Mouse (Mus musculus): ENCODE data around the gene Cebpa. TPM values are rescaled to one million over a fixed set of nuclear protein-coding genes. Genes with fewer than 3 reads are reported as not detected.

The Cebpa gene
- total and polyA plus RNA-seq, 2 experiments from 2014 or later = 1.1 to 8.3 TPM

- 71% methylated on average over 6 of the region's 6 CpGs for WGBS
- DNase-seq (ENCODE audit: low spot score) (no peak), ATAC-seq (no peak)
- Histone ChIP-seq H3K9me3 (ENCODE audit: low read length) (no peaks in the 10 kb centered on the region), H3K36me3 (ENCODE audit: insufficient read depth, low read length) (no peaks in the 10 kb centered on the region), H3K4me2 (ENCODE audit: low read depth, low read length) (no peak overlapping the region), H3K4me1 (ENCODE audit: insufficient read depth, low read length) (no peaks in the 10 kb centered on the region), H3K27me3 (ENCODE audit: insufficient read depth, low read length) (no peaks in the 10 kb centered on the region), H3K4me3 (ENCODE audit: low read length) (no peak overlapping the region), H3K9ac (replicated peaks; ENCODE audit: low read length) (no peak overlapping the region), H3K27ac (no peak overlapping the region)
- TF ChIP-seq CTCF (IDR thresholded peaks at IDR 0.05; ENCODE audit: low read depth) = no peak
Observed at GRCm38 (mm10) chr7:35108663-35109062, 10.4 kb upstream of the Cebpa start.

- no peak overlapping the region for H3K4me2 ChIP-seq (ENCODE audit: low read depth, low read length)
- no peak overlapping the region for H3K9ac ChIP-seq (replicated peaks; ENCODE audit: low read length)
- no peaks in the 10 kb centered on the region for H3K9me3 ChIP-seq (ENCODE audit: low read length)
- H3K4me3 ChIP-seq (ENCODE audit: low read length) = no peak overlapping the region
- TF ChIP-seq CTCF (IDR thresholded peaks at IDR 0.05; ENCODE audit: low read depth) = no peak
- ATAC-seq (no peak), DNase-seq (ENCODE audit: low spot score) (no peak)
- no peaks in the 10 kb centered on the region for H3K36me3 ChIP-seq (ENCODE audit: insufficient read depth, low read length)
- peaks cover 15% of the 10 kb centered on the region; the same call in 1 of the 2 replicates for H3K27me3 ChIP-seq (ENCODE audit: insufficient read depth, low read length)
- 74% methylated on average over 4 of the region's 4 CpGs for WGBS
- H3K27ac ChIP-seq = no peak overlapping the region
- 0 out of 2 replicates have a peak, but pooled peaks cover 7% of the 10 kb centered on the region for H3K4me1 ChIP-seq (ENCODE audit: insufficient read depth, low read length)
Observed at GRCm38 (mm10) chr7:35113136-35113535, 6.0 kb upstream of the Cebpa start.

- no peak for ATAC-seq
- 75% methylated on average over 5 of the region's 5 CpGs for WGBS
- H3K4me2 ChIP-seq (ENCODE audit: low read depth, low read length) = no peak overlapping the region
- H3K27me3 ChIP-seq (ENCODE audit: insufficient read depth, low read length) = peaks cover 15% of the 10 kb centered on the region; the same call in 1 of the 2 replicates
- no peak overlapping the region for H3K9ac ChIP-seq (replicated peaks; ENCODE audit: low read length)
- no peaks in the 10 kb centered on the region for H3K36me3 ChIP-seq (ENCODE audit: insufficient read depth, low read length)
- H3K4me1 ChIP-seq (ENCODE audit: insufficient read depth, low read length) = 0 out of 2 replicates have a peak, but pooled peaks cover 11% of the 10 kb centered on the region
- DNase-seq (ENCODE audit: low spot score) = no peak
- TF ChIP-seq CTCF (IDR thresholded peaks at IDR 0.05; ENCODE audit: low read depth) = no peak
- no peak overlapping the region for H3K27ac ChIP-seq
- no peak overlapping the region for H3K4me3 ChIP-seq (ENCODE audit: low read length)
- H3K9me3 ChIP-seq (ENCODE audit: low read length) = no peaks in the 10 kb centered on the region
Observed at GRCm38 (mm10) chr7:35113721-35114120, 5.4 kb upstream of the Cebpa start.

GRCm38 (mm10) chr7:35116524-35116923, 2.6 kb upstream of the Cebpa start:
- 66% methylated on average over 3 of the region's 3 CpGs for WGBS
- no peak for ATAC-seq
- DNase-seq (ENCODE audit: low spot score) = no peak
- no peak overlapping the region for H3K9ac ChIP-seq (replicated peaks; ENCODE audit: low read length)
- TF ChIP-seq CTCF (IDR thresholded peaks at IDR 0.05; ENCODE audit: low read depth) = no peak
- no peak overlapping the region for H3K4me2 ChIP-seq (ENCODE audit: low read depth, low read length)
- H3K4me1 ChIP-seq (ENCODE audit: insufficient read depth, low read length) = 0 out of 2 replicates have a peak, but pooled peaks cover 16% of the 10 kb centered on the region
- no peaks in the 10 kb centered on the region for H3K36me3 ChIP-seq (ENCODE audit: insufficient read depth, low read length)
- peaks cover 23% of the 10 kb centered on the region for H3K27me3 ChIP-seq (ENCODE audit: insufficient read depth, low read length)
- H3K9me3 ChIP-seq (ENCODE audit: low read length) = no peaks in the 10 kb centered on the region
- no peak overlapping the region for H3K4me3 ChIP-seq (ENCODE audit: low read length)
- no peak overlapping the region for H3K27ac ChIP-seq

- no peak overlapping the region for H3K4me2 ChIP-seq (ENCODE audit: low read depth, low read length)
- no peak for ATAC-seq
- no peak overlapping the region for H3K9ac ChIP-seq (replicated peaks; ENCODE audit: low read length)
- H3K27ac ChIP-seq = no peak overlapping the region
- 56% methylated on average over 5 of the region's 5 CpGs for whole genome bisulfite sequencing
- H3K4me3 ChIP-seq (ENCODE audit: low read length) = no peak overlapping the region
- peaks cover 23% of the 10 kb centered on the region for H3K27me3 ChIP-seq (ENCODE audit: insufficient read depth, low read length)
- 0 out of 2 replicates have a peak, but pooled peaks cover 16% of the 10 kb centered on the region for H3K4me1 ChIP-seq (ENCODE audit: insufficient read depth, low read length)
- no peaks in the 10 kb centered on the region for H3K36me3 ChIP-seq (ENCODE audit: insufficient read depth, low read length)
- DNase-seq (ENCODE audit: low spot score) = no peak
- H3K9me3 ChIP-seq (ENCODE audit: low read length) = no peaks in the 10 kb centered on the region
- no peak for TF ChIP-seq CTCF (IDR thresholded peaks at IDR 0.05; ENCODE audit: low read depth)
Observed at GRCm38 (mm10) chr7:35117052-35117451, 2.0 kb upstream of the Cebpa start.

- Histone ChIP-seq H3K4me1 (ENCODE audit: insufficient read depth, low read length) (0 out of 2 replicates have a peak, but pooled peaks cover 16% of the 10 kb centered on the region), H3K4me2 (ENCODE audit: low read depth, low read length) (peak overlapping the region; percentile 98), H3K27ac (no peak overlapping the region), H3K9me3 (ENCODE audit: low read length) (no peaks in the 10 kb centered on the region), H3K9ac (replicated peaks; ENCODE audit: low read length) (peak overlapping the region; percentile 52; the same call in 1 of the 2 replicates), H3K4me3 (ENCODE audit: low read length) (peak overlapping the region; percentile 53), H3K27me3 (ENCODE audit: insufficient read depth, low read length) (peaks cover 23% of the 10 kb centered on the region), H3K36me3 (ENCODE audit: insufficient read depth, low read length) (no peaks in the 10 kb centered on the region)
- DNase-seq (ENCODE audit: low spot score) = no peak
- no peak for TF ChIP-seq CTCF (IDR thresholded peaks at IDR 0.05; ENCODE audit: low read depth)
- ATAC-seq = no peak
- 3% methylated on average over 25 of the region's 25 CpGs for WGBS
Observed at GRCm38 (mm10) chr7:35117761-35118098, 1.4 kb upstream of the Cebpa start.

- ATAC-seq = peak; percentile 58
- Histone ChIP-seq H3K27me3 (ENCODE audit: insufficient read depth, low read length) (peaks cover 23% of the 10 kb centered on the region), H3K27ac (peak overlapping the region; percentile 43; the same call in 1 of the 2 replicates), H3K4me3 (ENCODE audit: low read length) (peak overlapping the region; percentile 53), H3K36me3 (ENCODE audit: insufficient read depth, low read length) (no peaks in the 10 kb centered on the region), H3K4me2 (ENCODE audit: low read depth, low read length) (peak overlapping the region; percentile 98), H3K9me3 (ENCODE audit: low read length) (no peaks in the 10 kb centered on the region), H3K4me1 (ENCODE audit: insufficient read depth, low read length) (0 out of 2 replicates have a peak, but pooled peaks cover 16% of the 10 kb centered on the region), H3K9ac (replicated peaks; ENCODE audit: low read length) (peak overlapping the region; percentile 52)
- WGBS = under 1% methylated on average over 49 of the region's 49 CpGs
- peak; percentile 47 for TF ChIP-seq CTCF (IDR thresholded peaks at IDR 0.05; ENCODE audit: low read depth)
- peak; percentile 76 for DNase-seq (ENCODE audit: low spot score)
Observed at GRCm38 (mm10) chr7:35118099-35118781, 853 bp upstream of the Cebpa start.

Measured in hindbrain, postnatal 0 days (tissue).